Mouse (Mus musculus) MEL (cell line): Measurements from ENCODE around the gene 4930563M21Rik. TPM values are rescaled to one million over a fixed set of nuclear protein-coding genes. Genes with fewer than 3 reads are reported as not detected.

Experiments
- DNase-seq: peaks from one replicate; pipeline ENCODE4 v3.0.0; 2011; ENCODE audit warnings: low read depth, low spot score
- H3K27ac ChIP-seq: 2 replicates; pipeline ENCODE4 v1.5.1; 2012; ENCODE audit warnings: low read depth, mild to moderate bottlenecking, control low read depth, low read length, moderate library complexity; ENCODE audit not compliant: control insufficient read depth
- H3K27me3 ChIP-seq, 2 experiments: fragments of 150-350 bp in 1 of 2; sonication (generic) in 1 of 2; 2 replicates each; pipeline ENCODE4 v1.6.1; 2012; ENCODE audit warnings: low read length in 2 of 2, mild to moderate bottlenecking in 2 of 2, improper control_type of control experiment in 1 of 2, moderate library complexity in 1 of 2; ENCODE audit not compliant: insufficient read depth in 2 of 2, control insufficient read depth in 1 of 2
- H3K36me3 ChIP-seq, 2 experiments: 2 replicates each; pipeline ENCODE4 v1.6.1; 2012 to 2014; ENCODE audit warnings: low read length in 2 of 2, improper control_type of control experiment in 1 of 2, inconsistent platforms in 1 of 2, mild to moderate bottlenecking in 1 of 2; ENCODE audit not compliant: insufficient read depth in 2 of 2, control insufficient read depth in 1 of 2
- H3K4me1 ChIP-seq, 2 experiments: fragments of 150-350 bp in 1 of 2; sonication (generic) in 1 of 2; 2 replicates each; pipeline ENCODE4 v1.6.1; 2012; ENCODE audit warnings: low read length in 2 of 2, improper control_type of control experiment in 1 of 2, mild to moderate bottlenecking in 1 of 2; ENCODE audit not compliant: insufficient read depth in 2 of 2, control insufficient read depth in 1 of 2
- H3K4me3 ChIP-seq, 2 experiments: fragments of 150-350 bp in 1 of 2; sonication (generic) in 1 of 2; 2 replicates each; pipeline ENCODE4 v1.5.1; 2012; ENCODE audit warnings: low read depth in 2 of 2, low read length in 2 of 2, mild to moderate bottlenecking in 2 of 2, moderate library complexity in 2 of 2, control low read depth in 1 of 2, improper control_type of control experiment in 1 of 2; ENCODE audit not compliant: control insufficient read depth in 1 of 2, insufficient read depth in 1 of 2
- H3K79me2 ChIP-seq: 2 replicates; pipeline ENCODE4 v1.6.1; 2012; ENCODE audit warnings: mild to moderate bottlenecking, low read length, moderate library complexity; ENCODE audit not compliant: control insufficient read depth, poor library complexity, insufficient read depth
- H3K9ac ChIP-seq: 2 replicates; pipeline ENCODE4 v1.6.1; 2012; ENCODE audit warnings: low read depth, mild to moderate bottlenecking, control low read depth, low read length, moderate library complexity; ENCODE audit not compliant: control insufficient read depth, poor library complexity, severe bottlenecking
- H3K9me3 ChIP-seq: fragments of 150-350 bp; sonication (generic); replicated peaks from 2 replicates; pipeline ENCODE4 v1.6.1; 2012; ENCODE audit warnings: mild to moderate bottlenecking, low read length, improper control_type of control experiment, moderate library complexity; ENCODE audit not compliant: insufficient read depth
- BHLHE40 ChIP-seq: IDR thresholded peaks from 2 replicates; pipeline ENCODE4 v1.6.1; 2012; ENCODE audit warnings: low read depth, mild to moderate bottlenecking, inconsistent platforms, low read length, improper control_type of control experiment, borderline replicate concordance
- CHD1 ChIP-seq: IDR thresholded peaks from 2 replicates; pipeline ENCODE4 v1.6.1; 2012; ENCODE audit warnings: low read depth, mild to moderate bottlenecking, inconsistent platforms, low read length, improper control_type of control experiment
- CHD2 ChIP-seq: IDR thresholded peaks from 2 replicates; pipeline ENCODE4 v1.6.1; 2011; ENCODE audit warnings: low read length, improper control_type of control experiment
- CTCF ChIP-seq, 3 experiments: IDR thresholded peaks in 2 of 3; conservative IDR thresholded peaks in 1 of 3; 2 replicates each; pipeline ENCODE4 v1.5.1; 2011 to 2012; ENCODE audit warnings: low read length in 3 of 3, low read depth in 2 of 3, mild to moderate bottlenecking in 2 of 3, improper control_type of control experiment in 1 of 3, inconsistent platforms in 1 of 3, mixed read lengths in 1 of 3, moderate library complexity in 1 of 3; ENCODE audit not compliant: control insufficient read depth in 1 of 3, insufficient read depth in 1 of 3, poor library complexity in 1 of 3, severe bottlenecking in 1 of 3
- E2F4 ChIP-seq: IDR thresholded peaks from 2 replicates; pipeline ENCODE4 v1.6.1; 2011; ENCODE audit warnings: low read depth, low read length, improper control_type of control experiment, borderline replicate concordance
- ELF1 ChIP-seq: IDR thresholded peaks from 2 replicates; pipeline ENCODE4 v1.6.1; 2014; ENCODE audit warnings: low read depth, mild to moderate bottlenecking, inconsistent platforms, low read length, improper control_type of control experiment, moderate library complexity
- EP300 ChIP-seq, 2 experiments: IDR thresholded peaks; 2 replicates each; pipeline ENCODE4 v1.6.1; 2011; ENCODE audit warnings: improper control_type of control experiment in 2 of 2, low read length in 2 of 2, low read depth in 1 of 2, mild to moderate bottlenecking in 1 of 2
- ETS1 ChIP-seq: IDR thresholded peaks from 2 replicates; pipeline ENCODE4 v1.6.1; 2012; ENCODE audit warnings: low read depth, mild to moderate bottlenecking, inconsistent platforms, low read length, improper control_type of control experiment, moderate library complexity
- GABPA ChIP-seq: IDR thresholded peaks from 2 replicates; pipeline ENCODE4 v1.6.1; 2012; ENCODE audit warnings: low read depth, mild to moderate bottlenecking, inconsistent platforms, low read length, improper control_type of control experiment, moderate library complexity
- HCFC1 ChIP-seq: IDR thresholded peaks from 2 replicates; pipeline ENCODE4 v1.6.1; 2012; ENCODE audit warnings: low read depth, mild to moderate bottlenecking, inconsistent platforms, low read length, improper control_type of control experiment, moderate library complexity
- MAFK ChIP-seq: IDR thresholded peaks from 2 replicates; pipeline ENCODE4 v1.6.1; 2011; ENCODE audit warnings: low read depth, mild to moderate bottlenecking, low read length, improper control_type of control experiment, borderline replicate concordance
- MAZ ChIP-seq: IDR thresholded peaks from 2 replicates; pipeline ENCODE4 v1.6.1; 2012; ENCODE audit warnings: low read depth, mild to moderate bottlenecking, inconsistent platforms, low read length, improper control_type of control experiment
- MEF2A ChIP-seq: IDR thresholded peaks from 2 replicates; pipeline ENCODE4 v1.6.1; 2014; ENCODE audit warnings: low read depth, mild to moderate bottlenecking, inconsistent platforms, low read length, improper control_type of control experiment; ENCODE audit not compliant: poor library complexity, insufficient replicate concordance, severe bottlenecking; ENCODE audit errors: extremely low read depth
- MXI1 ChIP-seq: IDR thresholded peaks from 2 replicates; pipeline ENCODE4 v1.6.1; 2011; ENCODE audit warnings: mild to moderate bottlenecking, low read depth, low read length, improper control_type of control experiment
- MYB ChIP-seq: IDR thresholded peaks from 2 replicates; pipeline ENCODE4 v1.6.1; 2011; ENCODE audit warnings: mild to moderate bottlenecking, low read depth, low read length, improper control_type of control experiment
- MYC ChIP-seq: IDR thresholded peaks from 2 replicates; pipeline ENCODE4 v1.6.1; 2011; ENCODE audit warnings: low read depth, mild to moderate bottlenecking, low read length, improper control_type of control experiment, moderate library complexity
- NRF1 ChIP-seq: IDR thresholded peaks from 2 replicates; pipeline ENCODE4 v1.6.1; 2014; ENCODE audit warnings: low read depth, mild to moderate bottlenecking, inconsistent platforms, low read length, improper control_type of control experiment, moderate library complexity; ENCODE audit not compliant: poor library complexity, insufficient read depth, severe bottlenecking
- POLR2AphosphoS2 ChIP-seq: IDR thresholded peaks from 2 replicates; pipeline ENCODE4 v1.6.1; 2011; ENCODE audit warnings: low read length, improper control_type of control experiment
- RAD21 ChIP-seq: IDR thresholded peaks from 2 replicates; pipeline ENCODE4 v1.6.1; 2011; ENCODE audit warnings: mild to moderate bottlenecking, low read depth, low read length, improper control_type of control experiment
- RCOR1 ChIP-seq: IDR thresholded peaks from 2 replicates; pipeline ENCODE4 v1.6.1; 2012; ENCODE audit warnings: low read depth, mild to moderate bottlenecking, inconsistent platforms, low read length, improper control_type of control experiment
- SIN3A ChIP-seq: IDR thresholded peaks from 2 replicates; pipeline ENCODE4 v1.6.1; 2012; ENCODE audit warnings: low read length, improper control_type of control experiment, inconsistent platforms
- SMC3 ChIP-seq: IDR thresholded peaks from 2 replicates; pipeline ENCODE4 v1.6.1; 2011; ENCODE audit warnings: low read depth, low read length, improper control_type of control experiment
- TAL1 ChIP-seq: IDR thresholded peaks from 2 replicates; pipeline ENCODE4 v1.6.1; 2012; ENCODE audit warnings: mild to moderate bottlenecking, inconsistent platforms, low read length, moderate library complexity, mixed read lengths
- USF1 ChIP-seq: IDR thresholded peaks from 2 replicates; pipeline ENCODE4 v1.6.1; 2014; ENCODE audit warnings: low read depth, mild to moderate bottlenecking, inconsistent platforms, low read length, improper control_type of control experiment, moderate library complexity
- USF2 ChIP-seq, 2 experiments: IDR thresholded peaks; 2 replicates each; pipeline ENCODE4 v1.6.1; 2011 to 2012; ENCODE audit warnings: improper control_type of control experiment in 2 of 2, low read length in 2 of 2, borderline replicate concordance in 1 of 2, inconsistent platforms in 1 of 2, low read depth in 1 of 2, mild to moderate bottlenecking in 1 of 2; ENCODE audit not compliant: insufficient read depth in 1 of 2
- ZC3H11A ChIP-seq: IDR thresholded peaks from 2 replicates; pipeline ENCODE4 v1.6.1; 2012; ENCODE audit warnings: low read depth, mild to moderate bottlenecking, inconsistent platforms, low read length, improper control_type of control experiment
- ZKSCAN1 ChIP-seq: IDR thresholded peaks from 2 replicates; pipeline ENCODE4 v1.6.1; 2012; ENCODE audit warnings: low read depth, mild to moderate bottlenecking, inconsistent platforms, low read length, improper control_type of control experiment, moderate library complexity
- ZNF384 ChIP-seq: IDR thresholded peaks from 2 replicates; pipeline ENCODE4 v1.6.1; 2012; ENCODE audit warnings: low read depth, mild to moderate bottlenecking, inconsistent platforms, low read length, improper control_type of control experiment
- polyA plus RNA-seq, 2 experiments: library from polyadenylated mRNA; stranded (reverse) in 1 of 2; unstranded in 1 of 2; fragments of >175 nt in 1 of 2; fragments of >200 nt in 1 of 2; gene quantifications; 2 replicates each; pipeline versions ENCODE4 v1.2.1 to v1.2.4; 2012; ENCODE audit warnings: low replicate concordance in 2 of 2, low read depth in 1 of 2; ENCODE audit not compliant: insufficient read length in 2 of 2, insufficient read depth in 1 of 2, missing spikeins in 1 of 2
- total RNA-seq: library from RNA; depleted of rRNA; stranded (reverse); fragments of 300-350 nt; gene quantifications from 2 replicates; pipeline ENCODE4 v1.2.3, GENCODE M21; 2012

4930563M21Rik gene
- total and polyA plus RNA-seq, 3 experiments = not detected

- Histone ChIP-seq H3K36me3 (peaks cover 0 to 18% of the 10 kb centered on the region in 2 experiments; a peak in 2 of 4 replicates), H3K4me1 (peaks cover 0 to 7% of the 10 kb centered on the region in 2 experiments; a peak in 1 of 4 replicates), H3K27me3 (no peaks in the 10 kb centered on the region), H3K79me2 (peaks cover 3% of the 10 kb centered on the region; the same call in 1 of the 2 replicates), H3K9me3 (no peaks in the 10 kb centered on the region), H3K4me3 (peak overlapping the region; percentile 79 to 98), H3K9ac (peak overlapping the region; percentile 85), H3K27ac (no peak overlapping the region)
- TF ChIP-seq EP300 (IDR thresholded peaks at IDR 0.05; ENCODE audit: low read depth in 1 of 2, low read length in 2 of 2) (no peak), BHLHE40 (no peak), CHD1 (no peak), USF1 (no peak), MAZ (no peak), MYB (no peak), ELF1 (no peak), ETS1 (no peak), ZC3H11A (no peak), SMC3 (no peak), MXI1 (no peak), TAL1 (no peak), CTCF (IDR thresholded peaks at IDR 0.05 in 2 of 3, conservative IDR thresholded peaks at IDR 0.05 in 1 of 3; ENCODE audit: control insufficient read depth in 1 of 3, insufficient read depth in 1 of 3, low read depth in 2 of 3, low read length in 3 of 3, poor library complexity in 1 of 3, severe bottlenecking in 1 of 3) (no peak), HCFC1 (no peak), NRF1 (no peak), RAD21 (no peak), MYC (no peak)
- DNase-seq = peak; percentile 40
Observed at GRCm38 (mm10) chr9:55937224-55937663, 73.1 kb downstream of the 4930563M21Rik start.

- peak; percentile 87 for DNase-seq
- H3K9ac ChIP-seq = no peak overlapping the region
- H3K79me2 ChIP-seq = no peaks in the 10 kb centered on the region; the same call in 1 of the 2 replicates
- H3K36me3 ChIP-seq = peaks cover 0 to 9% of the 10 kb centered on the region in 2 experiments; a peak in 2 of 4 replicates
- H3K27me3 ChIP-seq = no peaks in the 10 kb centered on the region
- no peak overlapping the region for H3K4me3 ChIP-seq
- TF ChIP-seq SIN3A (no peak), MYB (no peak), ELF1 (no peak), ZNF384 (peak; percentile 98), RCOR1 (peak; percentile 59; the same call in 1 of the 2 replicates), NRF1 (no peak), MAFK (no peak), ZKSCAN1 (no peak), USF2 (IDR thresholded peaks at IDR 0.05; ENCODE audit: borderline replicate concordance in 1 of 2, insufficient read depth in 1 of 2, low read depth in 1 of 2, low read length in 2 of 2) (no peak), HCFC1 (no peak), EP300 (IDR thresholded peaks at IDR 0.05; ENCODE audit: low read depth in 1 of 2, low read length in 2 of 2) (peak in 1 of 2 experiments; percentile 19; a peak in 1 of 4 replicates), USF1 (no peak), CHD2 (no peak), GABPA (no peak), MYC (no peak), CTCF (IDR thresholded peaks at IDR 0.05 in 2 of 3, conservative IDR thresholded peaks at IDR 0.05 in 1 of 3; ENCODE audit: control insufficient read depth in 1 of 3, insufficient read depth in 1 of 3, low read depth in 2 of 3, low read length in 3 of 3, poor library complexity in 1 of 3, severe bottlenecking in 1 of 3) (no peak), POLR2AphosphoS2 (no peak), MEF2A (no peak), ETS1 (peak; percentile 46; the same call in 1 of the 2 replicates), E2F4 (no peak)
- H3K4me1 ChIP-seq = no peaks in the 10 kb centered on the region
- no peaks in the 10 kb centered on the region for H3K9me3 ChIP-seq
- no peak overlapping the region for H3K27ac ChIP-seq
Observed at GRCm38 (mm10) chr9:55932482-55932881, 77.9 kb downstream of the 4930563M21Rik start.
